Mouse (Mus musculus): Measurements from ENCODE around the gene Gm10337. TPM values are rescaled to one million over a fixed set of nuclear protein-coding genes. Genes with fewer than 3 reads are reported as not detected.

Gm10337 gene
- total and polyA plus RNA-seq, 3 experiments, result not detected

- TF ChIP-seq POLR2A (IDR thresholded peaks at IDR 0.05; ENCODE audit: control insufficient read depth in 1 of 2, insufficient read depth in 1 of 2, low read depth in 1 of 2, low read length in 2 of 2, poor library complexity in 1 of 2) (peak in 1 of 2 experiments; percentile 67; a peak in 2 of 4 replicates), ZC3H11A (IDR thresholded peaks at IDR 0.05; ENCODE audit: low read depth, low read length) (no peak), CHD2 (IDR thresholded peaks at IDR 0.05; ENCODE audit: low read length) (no peak), EP300 (IDR thresholded peaks at IDR 0.05; ENCODE audit: low read depth in 1 of 2, low read length in 2 of 2) (no peak), MEF2A (IDR thresholded peaks at IDR 0.05; ENCODE audit: extremely low read depth, insufficient replicate concordance, low read depth, low read length, poor library complexity, severe bottlenecking) (no peak), RAD21 (IDR thresholded peaks at IDR 0.05; ENCODE audit: low read depth, low read length) (no peak), GATA1 (IDR thresholded peaks at IDR 0.05; ENCODE audit: low read depth, low read length) (no peak), TBP (IDR thresholded peaks at IDR 0.05; ENCODE audit: low read depth, low read length) (no peak), SMC3 (IDR thresholded peaks at IDR 0.05; ENCODE audit: low read depth, low read length) (no peak), SIN3A (IDR thresholded peaks at IDR 0.05; ENCODE audit: low read length) (peak; percentile 67), USF1 (IDR thresholded peaks at IDR 0.05; ENCODE audit: low read depth, low read length) (no peak), JUND (IDR thresholded peaks at IDR 0.05; ENCODE audit: low read depth, low read length) (no peak), ETS1 (IDR thresholded peaks at IDR 0.05; ENCODE audit: low read depth, low read length) (0 out of 2 replicates have a peak, but pooled peaks have one; percentile 2), ZKSCAN1 (IDR thresholded peaks at IDR 0.05; ENCODE audit: low read depth, low read length) (no peak), RCOR1 (IDR thresholded peaks at IDR 0.05; ENCODE audit: low read depth, low read length) (0 out of 2 replicates have a peak, but pooled peaks have one; percentile 26)
Measured at GRCm38 (mm10) chr15:102516728-102517404, 13.3 kb downstream of the Gm10337 start, which contains the start of gene Map3k12 (continued).

- Histone ChIP-seq H3K79me2 (ENCODE audit: control insufficient read depth, insufficient read depth, low read length, poor library complexity) (peaks cover 17% of the 10 kb centered on the region), H3K27me3 (ENCODE audit: control insufficient read depth in 1 of 2, insufficient read depth in 2 of 2, low read length in 2 of 2) (no peaks in the 10 kb centered on the region), H3K36me3 (ENCODE audit: control insufficient read depth in 1 of 2, insufficient read depth in 2 of 2, low read length in 2 of 2) (peaks cover 0 to 16% of the 10 kb centered on the region in 2 experiments; a peak in 2 of 4 replicates), H3K9me3 (replicated peaks; ENCODE audit: insufficient read depth, low read length) (no peaks in the 10 kb centered on the region), H3K27ac (ENCODE audit: control insufficient read depth, low read depth, low read length) (peak overlapping the region; percentile 55), H3K9ac (ENCODE audit: control insufficient read depth, low read depth, low read length, poor library complexity, severe bottlenecking) (peak overlapping the region; percentile 69), H3K4me3 (ENCODE audit: control insufficient read depth in 1 of 2, insufficient read depth in 1 of 2, low read depth in 2 of 2, low read length in 2 of 2) (peak overlapping the region; percentile 70 to 78), H3K4me1 (ENCODE audit: control insufficient read depth in 1 of 2, insufficient read depth in 2 of 2, low read length in 2 of 2) (peaks cover 5 to 20% of the 10 kb centered on the region in 2 experiments; a peak in 3 of 4 replicates)
- TF ChIP-seq TBP (IDR thresholded peaks at IDR 0.05; ENCODE audit: low read depth, low read length) (peak; percentile 96), UBTF (IDR thresholded peaks at IDR 0.05; ENCODE audit: borderline replicate concordance, insufficient read depth, low read depth, low read length) (no peak), ZC3H11A (IDR thresholded peaks at IDR 0.05; ENCODE audit: low read depth, low read length) (no peak), MXI1 (IDR thresholded peaks at IDR 0.05; ENCODE audit: low read depth, low read length) (peak; percentile 21; the same call in 1 of the 2 replicates), MAFK (IDR thresholded peaks at IDR 0.05; ENCODE audit: borderline replicate concordance, low read depth, low read length) (no peak), SIN3A (IDR thresholded peaks at IDR 0.05; ENCODE audit: low read length) (peak; percentile 50; the same call in 1 of the 2 replicates), TCF12 (IDR thresholded peaks at IDR 0.05; ENCODE audit: low read depth, low read length) (peak; percentile 74), BHLHE40 (IDR thresholded peaks at IDR 0.05; ENCODE audit: borderline replicate concordance, low read depth, low read length) (no peak), CTCF (IDR thresholded peaks at IDR 0.05 in 2 of 3, conservative IDR thresholded peaks at IDR 0.05 in 1 of 3; ENCODE audit: control insufficient read depth in 1 of 3, insufficient read depth in 1 of 3, low read depth in 2 of 3, low read length in 3 of 3, poor library complexity in 1 of 3, severe bottlenecking in 1 of 3) (no peak), MAX (IDR thresholded peaks at IDR 0.05; ENCODE audit: low read length) (peak; percentile 41; the same call in 1 of the 2 replicates), MAZ (IDR thresholded peaks at IDR 0.05; ENCODE audit: low read depth, low read length) (peak; percentile 81), NRF1 (IDR thresholded peaks at IDR 0.05; ENCODE audit: insufficient read depth, low read depth, low read length, poor library complexity, severe bottlenecking) (no peak), ZMIZ1 (IDR thresholded peaks at IDR 0.05; ENCODE audit: low read depth, low read length) (peak; percentile 99), MYC (IDR thresholded peaks at IDR 0.05; ENCODE audit: low read depth, low read length) (peak; percentile 65; the same call in 1 of the 2 replicates), MYB (IDR thresholded peaks at IDR 0.05; ENCODE audit: low read depth, low read length) (no peak), TAL1 (IDR thresholded peaks at IDR 0.05; ENCODE audit: low read length) (no peak), SMC3 (IDR thresholded peaks at IDR 0.05; ENCODE audit: low read depth, low read length) (peak; percentile 5; the same call in 1 of the 2 replicates), NELFE (IDR thresholded peaks at IDR 0.05; ENCODE audit: low read depth, low read length) (peak; percentile 98), POLR2A (IDR thresholded peaks at IDR 0.05; ENCODE audit: control insufficient read depth in 1 of 2, insufficient read depth in 1 of 2, low read depth in 1 of 2, low read length in 2 of 2, poor library complexity in 1 of 2) (peak; percentile 89 to 94), POLR2AphosphoS2 (IDR thresholded peaks at IDR 0.05; ENCODE audit: low read length) (peak; percentile 93)
- no peak for DNase-seq (ENCODE audit: low read depth, low spot score)
Measured at GRCm38 (mm10) chr15:102517631-102517975, 14.1 kb downstream of the Gm10337 start.

Measured in MEL (cell line).